Mouse (Mus musculus): ENCODE data around the gene Golph3.
"Not testable (repeated sequence)": the region's sequence is repeated elsewhere in the genome, so short reads cannot be mapped to it uniquely, and the experiment has no call there.

Golph3 gene

DNA sequence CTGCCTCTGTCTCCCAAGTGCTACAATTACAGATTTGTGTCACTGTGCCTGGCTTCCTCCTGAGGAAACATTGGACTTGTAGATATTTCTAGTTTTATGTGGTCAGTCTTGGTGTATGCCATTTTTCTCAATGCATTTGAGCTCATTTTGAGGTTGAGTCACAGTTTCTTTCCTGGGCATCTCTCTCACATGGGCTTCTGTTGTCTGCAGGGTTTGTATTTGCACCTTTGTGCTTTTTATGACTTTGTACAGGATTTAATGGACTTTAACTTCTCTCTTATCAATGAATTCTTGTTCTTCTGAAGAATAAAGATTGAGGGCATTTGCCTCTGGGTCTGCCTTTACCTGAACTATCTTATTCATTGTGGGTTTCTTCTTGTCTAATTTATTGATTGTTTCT, 36.2 kb downstream of the Golph3 start:
- DNase-seq (ENCODE audit: low read depth) = no peak

GRCm38 (mm10) chr15:12358384-12358783, 37.1 kb downstream of the Golph3 start:
- no peak for DNase-seq (ENCODE audit: low read depth)

DNA sequence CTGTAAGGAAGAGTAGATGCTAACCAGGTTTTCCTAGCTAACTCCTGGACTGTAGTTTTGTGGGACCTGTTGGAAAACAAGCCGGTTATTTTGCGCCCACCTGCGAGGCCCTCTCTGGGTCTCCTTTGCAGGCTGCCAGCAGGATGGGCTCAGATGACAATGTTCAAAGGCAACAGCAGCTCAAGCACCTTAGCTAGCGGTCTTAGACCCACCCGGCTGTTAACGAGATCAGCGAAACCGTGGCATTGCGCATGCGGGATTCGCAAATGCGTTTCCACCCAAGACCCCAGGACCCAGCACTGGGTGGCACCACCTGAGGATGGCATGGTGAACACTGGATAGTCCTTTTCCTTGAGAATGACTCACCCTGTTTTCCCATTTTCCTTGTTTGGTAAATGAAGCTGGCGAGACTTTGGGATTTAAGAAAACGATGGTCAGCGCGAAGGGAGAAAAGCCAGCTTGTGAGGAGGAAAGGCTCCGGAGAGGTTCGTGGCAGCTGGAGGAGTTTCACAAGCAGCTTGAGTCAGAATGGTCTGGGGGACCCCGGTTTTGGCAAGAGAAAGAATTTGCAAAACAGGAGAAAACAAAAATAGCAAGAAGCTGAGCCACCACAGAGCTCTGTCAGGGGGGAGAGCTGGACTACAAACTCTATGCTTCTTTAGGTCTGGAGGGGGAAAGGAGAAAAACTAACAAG, 39.4 kb downstream of the Golph3 start:
- no peak for DNase-seq (ENCODE audit: low read depth)

DNA sequence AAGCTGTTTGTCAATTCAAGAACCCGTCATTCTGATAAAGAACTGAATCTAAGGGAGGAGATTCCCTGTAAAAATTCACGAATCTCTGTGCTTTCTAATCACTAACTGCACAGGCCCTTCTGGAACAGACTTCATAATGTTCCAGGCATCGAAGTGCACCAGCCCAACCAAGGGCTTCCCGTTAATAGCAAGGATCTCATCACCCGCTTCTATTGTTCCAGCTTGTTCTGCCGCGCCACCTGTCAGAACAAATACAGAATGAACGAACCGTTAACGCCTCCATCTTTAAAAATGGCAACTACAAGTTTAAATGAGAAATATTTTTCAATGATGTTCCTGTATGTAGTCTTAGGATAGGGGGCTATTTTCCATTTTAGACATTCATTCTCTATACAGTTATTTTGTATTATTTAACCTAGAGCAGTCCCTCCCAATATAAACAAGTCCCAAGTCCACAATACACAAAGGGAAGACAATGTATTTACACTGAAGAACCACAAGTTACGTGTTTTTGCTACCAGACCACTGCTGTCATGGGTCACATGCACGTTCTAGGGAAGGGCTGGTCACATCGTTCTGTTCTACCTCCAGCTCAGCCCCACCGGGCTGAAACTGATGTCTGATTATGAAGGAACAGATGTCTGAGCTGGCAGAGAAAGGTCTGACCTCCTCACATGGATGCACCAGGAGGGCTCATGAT, 40.9 kb downstream of the Golph3 start:
- no peak for DNase-seq (ENCODE audit: low read depth)

GRCm38 (mm10) chr15:12362701-12363040, 41.4 kb downstream of the Golph3 start:
- DNase-seq (ENCODE audit: low read depth) = no peak

GRCm38 (mm10) chr15:12364096-12364495, 42.8 kb downstream of the Golph3 start:
- DNase-seq (ENCODE audit: low read depth) = no peak

DNA sequence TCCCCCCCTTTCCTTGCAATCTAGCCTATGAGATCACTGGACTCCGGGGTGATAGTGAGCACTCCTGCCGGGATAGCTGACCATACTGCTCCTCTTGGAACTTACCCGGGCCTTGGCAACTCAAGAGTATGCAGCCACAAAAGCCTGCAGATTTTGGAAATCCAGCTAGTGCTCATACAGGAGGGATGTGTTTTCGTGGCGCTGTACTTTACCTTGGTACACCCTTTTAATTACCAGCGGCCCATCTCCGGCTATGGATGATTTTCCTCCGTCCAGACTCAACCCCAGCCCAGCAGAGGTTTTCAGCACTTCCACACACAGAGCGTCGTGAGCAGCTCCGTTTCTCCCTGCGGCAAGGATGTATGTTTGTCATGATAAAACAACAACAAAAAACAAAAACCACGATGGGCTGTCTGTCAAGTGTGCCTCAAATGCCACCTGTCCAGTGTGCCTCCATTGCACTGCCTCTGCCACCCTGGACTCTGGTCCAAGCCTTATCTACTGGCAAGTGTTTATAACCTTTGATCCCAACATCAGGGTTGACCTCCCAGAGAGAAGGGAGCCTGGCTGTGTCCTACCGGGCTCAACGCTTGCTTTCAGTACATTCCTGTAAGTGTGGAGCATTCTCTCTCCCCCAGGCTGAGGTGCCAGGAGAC, 44.3 kb downstream of the Golph3 start:
- no peak for DNase-seq (ENCODE audit: low read depth)

DNA sequence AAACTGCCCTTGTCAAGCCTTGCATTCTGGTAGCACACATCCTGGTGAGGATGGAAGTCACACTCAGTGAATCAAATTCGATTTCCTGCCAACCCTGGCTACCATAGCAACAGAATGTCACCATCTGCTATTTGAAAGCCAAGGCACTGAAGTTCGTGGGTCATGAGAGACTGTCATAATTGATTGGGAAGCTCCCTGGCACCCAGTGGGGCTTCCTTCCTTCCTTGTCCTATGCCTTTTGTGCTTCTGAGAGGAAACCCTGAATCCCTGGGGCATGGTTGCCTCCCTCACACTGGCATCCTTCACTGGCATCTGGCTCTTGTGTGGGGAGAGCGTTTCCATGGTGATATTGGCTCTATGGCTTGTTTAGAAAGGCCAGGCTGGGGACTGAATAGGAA, 44.8 kb downstream of the Golph3 start:
- DNase-seq (ENCODE audit: low read depth) = no peak

DNA sequence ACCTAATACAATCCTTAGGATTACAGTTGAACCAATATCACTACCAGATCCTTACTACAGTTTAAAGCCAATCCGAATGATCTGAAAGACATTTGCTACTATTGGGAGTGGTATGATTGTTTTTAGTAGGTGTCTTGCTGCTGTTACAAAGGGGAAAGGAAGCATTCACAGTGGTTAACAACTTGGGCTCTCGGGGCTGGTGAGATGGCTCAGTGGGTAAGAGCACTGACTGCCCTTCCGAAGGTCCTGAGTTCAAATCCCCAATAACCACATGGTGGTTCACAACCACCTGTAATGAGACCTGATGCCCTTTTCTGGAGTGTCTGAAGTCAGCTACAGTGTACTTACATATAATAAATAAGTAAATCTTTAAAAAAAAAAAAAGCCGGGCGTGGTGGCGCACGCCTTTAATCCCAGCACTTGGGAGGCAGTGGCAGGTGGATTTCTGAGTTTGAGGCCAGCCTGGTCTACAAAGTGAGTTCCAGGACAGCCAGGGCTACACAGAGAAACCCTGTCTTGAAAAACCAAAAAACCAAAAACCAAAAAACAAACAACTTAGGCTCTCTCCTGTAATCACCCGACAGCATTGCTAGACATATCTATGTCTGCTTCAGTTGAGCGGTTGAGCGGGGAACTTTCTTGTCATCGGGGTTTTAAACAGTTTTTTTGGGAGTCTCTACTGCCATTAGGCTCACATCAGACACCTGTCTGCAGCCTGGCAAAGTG, 45.5 kb downstream of the Golph3 start:
- not testable (repeated sequence) for DNase-seq (ENCODE audit: low read depth)

DNA sequence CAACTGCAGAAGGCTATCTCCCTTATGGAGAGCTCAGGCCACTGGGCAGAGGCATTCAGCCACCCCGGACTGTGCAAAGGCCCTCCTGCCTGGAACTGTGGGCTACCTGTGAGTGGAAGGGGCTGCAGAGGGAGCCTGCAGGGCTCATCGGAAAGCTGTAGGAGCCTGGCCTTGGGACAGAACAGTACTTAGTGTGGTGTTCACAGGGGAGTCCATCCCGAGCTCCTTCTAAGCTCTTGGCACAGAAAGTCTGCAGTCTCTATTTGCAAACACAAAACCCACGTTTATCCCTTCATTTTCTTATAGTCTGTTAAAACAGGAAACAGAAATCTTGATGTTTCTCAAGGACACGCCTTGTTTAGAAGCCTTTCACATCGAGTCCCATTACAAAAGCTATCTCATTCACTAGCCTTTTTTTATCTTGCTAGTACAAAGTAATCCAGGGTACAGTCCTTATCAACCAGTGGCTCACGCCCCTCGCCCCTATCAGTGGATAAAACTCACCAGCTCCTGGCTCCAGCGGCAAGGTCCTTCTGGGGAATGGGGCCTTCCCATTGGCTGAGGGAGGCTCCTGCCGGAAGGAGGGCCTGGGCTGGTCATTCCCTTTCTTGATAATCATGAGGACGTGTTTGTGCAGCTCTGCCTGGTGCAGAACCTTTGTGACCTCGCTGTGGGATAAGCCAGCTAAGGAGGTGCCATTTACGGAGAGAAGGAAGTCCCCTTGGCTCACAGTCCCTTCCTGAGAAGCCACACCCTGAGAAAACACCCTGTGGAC, 46.2 kb downstream of the Golph3 start:
- DNase-seq (ENCODE audit: low read depth) = no peak

- no peak for DNase-seq (ENCODE audit: low read depth)
Observed at GRCm38 (mm10) chr15:12368357-12368756, 47.1 kb downstream of the Golph3 start.

DNA sequence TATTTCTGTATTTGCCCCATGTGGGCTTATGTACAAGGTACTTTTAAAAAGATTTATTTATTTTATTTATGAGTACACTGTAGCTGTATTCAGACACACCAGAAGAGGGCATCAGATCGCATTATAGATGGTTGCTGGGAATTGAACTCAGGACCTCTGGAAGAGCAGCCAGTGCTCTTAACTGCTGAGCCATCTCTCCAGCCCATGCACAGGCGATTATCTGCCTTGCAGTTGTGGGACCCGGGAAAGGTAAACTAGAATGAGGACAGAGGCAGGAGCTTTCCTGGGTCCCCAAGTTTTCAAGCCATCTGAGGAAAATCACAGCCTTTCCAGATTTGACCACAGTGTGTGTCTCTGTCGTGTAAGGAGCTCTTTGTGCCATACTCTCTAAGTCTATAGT, 47.6 kb downstream of the Golph3 start:
- DNase-seq (ENCODE audit: low read depth) = no peak

- DNase-seq (ENCODE audit: low read depth) = no peak
Observed at GRCm38 (mm10) chr15:12370096-12370495, 48.8 kb downstream of the Golph3 start.

DNA sequence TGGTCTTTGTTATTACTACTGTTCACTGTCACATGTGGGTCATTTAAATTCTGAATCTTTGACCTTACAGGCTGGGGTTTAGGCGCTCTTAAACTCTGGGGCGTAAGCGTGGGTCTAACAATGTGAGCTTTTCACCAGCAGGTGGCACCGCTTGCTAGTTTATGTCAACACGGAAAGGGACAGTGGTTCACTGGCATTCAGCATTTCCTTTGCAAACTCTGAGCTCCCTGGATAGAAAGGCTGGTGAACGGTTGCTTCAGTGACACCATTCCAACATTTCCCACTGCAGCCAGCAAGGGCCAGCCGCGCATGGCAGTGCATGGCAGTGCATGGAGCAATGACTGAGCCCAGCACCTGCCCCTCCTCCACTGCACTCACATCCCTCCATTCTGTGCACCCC, 49.9 kb downstream of the Golph3 start:
- DNase-seq (ENCODE audit: low read depth) = peak; percentile 86

- DNase-seq (ENCODE audit: low read depth) = no peak
Observed at GRCm38 (mm10) chr15:12373496-12373895, 52.2 kb downstream of the Golph3 start.

DNA sequence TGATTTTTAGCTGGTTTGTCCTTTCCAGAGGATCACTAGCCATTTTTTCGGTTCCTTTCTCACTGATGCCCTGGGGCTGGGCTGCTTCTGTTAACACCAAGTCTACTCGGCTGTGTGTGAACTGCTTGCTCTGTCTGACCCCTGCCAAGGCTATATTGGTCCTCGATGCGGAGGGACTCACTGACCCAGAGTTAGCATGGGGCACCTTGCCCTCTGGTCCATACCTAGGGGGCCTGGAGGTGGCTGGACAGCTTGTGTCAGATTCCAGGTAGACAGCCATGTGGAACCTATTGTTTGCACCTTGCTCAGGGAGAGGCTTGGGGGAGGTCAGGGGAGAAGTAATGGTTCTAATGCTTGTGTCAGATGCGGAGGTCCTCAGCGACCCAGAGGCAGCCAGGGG, 52.7 kb downstream of the Golph3 start:
- no peak for DNase-seq (ENCODE audit: low read depth)

- DNase-seq (ENCODE audit: low read depth) = no peak
Observed at GRCm38 (mm10) chr15:12374916-12375315, 53.7 kb downstream of the Golph3 start.

GRCm38 (mm10) chr15:12375641-12376311, 54.5 kb downstream of the Golph3 start:
- peak; percentile 93 for DNase-seq (ENCODE audit: low read depth)

- DNase-seq (ENCODE audit: low read depth) = peak; percentile 36
Observed at GRCm38 (mm10) chr15:12376491-12377069, 55.3 kb downstream of the Golph3 start.

DNA sequence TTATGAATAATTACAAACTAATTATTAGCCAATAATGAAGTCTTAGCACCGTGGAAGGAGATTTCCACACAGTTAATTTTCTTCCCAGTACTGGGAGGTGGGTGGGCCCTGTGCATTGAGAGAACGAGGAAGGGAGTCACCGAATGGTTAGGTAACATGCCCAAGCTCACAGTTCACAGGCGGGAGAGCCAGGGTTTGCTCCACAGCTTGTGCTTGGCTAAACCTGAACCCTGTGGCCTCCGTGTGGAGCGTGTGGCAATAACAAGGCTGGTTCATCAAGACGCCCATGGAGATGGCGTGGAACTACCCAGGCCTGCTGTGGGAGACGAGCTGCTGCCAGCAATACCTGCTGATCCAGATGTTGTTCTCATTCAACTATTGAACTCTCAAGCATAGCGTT, 56.5 kb downstream of the Golph3 start:
- no peak for DNase-seq (ENCODE audit: low read depth)

DNA sequence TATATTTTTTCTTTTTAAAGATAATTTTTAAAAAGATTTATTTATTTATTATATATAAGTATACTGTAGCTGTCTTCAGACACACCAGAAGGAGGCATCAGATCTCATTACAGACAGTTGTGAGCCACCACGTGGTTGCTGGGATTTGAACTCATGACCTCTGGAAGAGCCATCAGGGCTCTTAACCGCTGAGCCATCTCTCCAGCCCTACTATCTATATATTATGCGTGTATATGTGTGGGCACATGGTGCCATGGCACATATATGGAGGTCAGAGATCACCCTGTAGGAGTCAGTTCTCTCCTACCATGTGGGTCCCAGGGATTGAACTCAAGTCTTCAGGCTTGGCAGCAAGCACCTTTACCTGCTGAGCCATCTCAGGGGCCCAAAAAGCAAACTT, 58.8 kb downstream of the Golph3 start:
- no peak for DNase-seq (ENCODE audit: low read depth)
